In the genomic region with DNA sequence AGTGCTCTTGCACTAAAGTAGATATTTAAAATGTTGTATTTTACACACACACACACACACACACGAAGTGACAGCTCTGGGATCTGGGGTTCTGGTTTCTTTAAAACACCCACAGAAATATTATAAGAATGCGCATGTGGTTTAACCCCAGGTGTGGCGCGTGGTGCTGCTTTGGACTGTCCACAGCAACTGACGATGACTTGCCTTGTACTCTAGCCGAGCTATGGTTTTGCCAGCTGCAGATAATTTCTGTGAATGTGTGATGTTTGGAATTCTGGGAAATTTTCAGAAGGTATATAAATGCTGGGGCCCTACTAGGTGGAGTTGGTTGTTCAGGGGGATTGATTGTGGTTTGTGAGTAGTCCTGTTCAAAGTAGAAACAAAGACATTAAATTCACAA, we compare ENCODE assay signal across 1 mouse cellular context.
TF ChIP-seq lines count a peak whose summit lies in the region.

No protein-coding gene starts in this region.

TF ChIP-seq in myocyte, 11 proteins besides CTCF, POLR2A, EP300 and RAD21 (continued from another document):
- no peak for TF ChIP-seq USF1 (IDR thresholded peaks at IDR 0.05; ENCODE audit: low read depth)
- TF ChIP-seq E2F4 (IDR thresholded peaks at IDR 0.05; ENCODE audit: insufficient read depth) = no peak
- no peak for TF ChIP-seq CEBPB (IDR thresholded peaks at IDR 0.05; ENCODE audit: insufficient read depth, poor library complexity, severe bottlenecking)
- TF ChIP-seq TCF12 (IDR thresholded peaks at IDR 0.05; ENCODE audit: insufficient read depth, poor library complexity, severe bottlenecking) = peak; percentile 70
- no peak for TF ChIP-seq MAX (IDR thresholded peaks at IDR 0.05; ENCODE audit: low read depth)
- TF ChIP-seq REST (IDR thresholded peaks at IDR 0.05; ENCODE audit: insufficient read depth, insufficient read length) = no peak
- no peak for TF ChIP-seq SRF (IDR thresholded peaks at IDR 0.05; ENCODE audit: control insufficient read depth, insufficient read length, low read depth)
- TF ChIP-seq MYOD1 (IDR thresholded peaks at IDR 0.05; ENCODE audit: control insufficient read depth in 1 of 3, insufficient read length in 2 of 3, low read depth in 2 of 3) = peak; percentile 6 to 88 (median 81)
- TF ChIP-seq MYOG (IDR thresholded peaks at IDR 0.05; ENCODE audit: control insufficient read depth in 1 of 3, insufficient read depth in 1 of 3, insufficient read length in 2 of 3, low read depth in 2 of 3) = peak; percentile 69 to 93 (median 71)
TF ChIP-seq in myocyte: peak in this region for 4.
